Mouse (Mus musculus): ENCODE results near the gene B3gnt3.

DNA sequence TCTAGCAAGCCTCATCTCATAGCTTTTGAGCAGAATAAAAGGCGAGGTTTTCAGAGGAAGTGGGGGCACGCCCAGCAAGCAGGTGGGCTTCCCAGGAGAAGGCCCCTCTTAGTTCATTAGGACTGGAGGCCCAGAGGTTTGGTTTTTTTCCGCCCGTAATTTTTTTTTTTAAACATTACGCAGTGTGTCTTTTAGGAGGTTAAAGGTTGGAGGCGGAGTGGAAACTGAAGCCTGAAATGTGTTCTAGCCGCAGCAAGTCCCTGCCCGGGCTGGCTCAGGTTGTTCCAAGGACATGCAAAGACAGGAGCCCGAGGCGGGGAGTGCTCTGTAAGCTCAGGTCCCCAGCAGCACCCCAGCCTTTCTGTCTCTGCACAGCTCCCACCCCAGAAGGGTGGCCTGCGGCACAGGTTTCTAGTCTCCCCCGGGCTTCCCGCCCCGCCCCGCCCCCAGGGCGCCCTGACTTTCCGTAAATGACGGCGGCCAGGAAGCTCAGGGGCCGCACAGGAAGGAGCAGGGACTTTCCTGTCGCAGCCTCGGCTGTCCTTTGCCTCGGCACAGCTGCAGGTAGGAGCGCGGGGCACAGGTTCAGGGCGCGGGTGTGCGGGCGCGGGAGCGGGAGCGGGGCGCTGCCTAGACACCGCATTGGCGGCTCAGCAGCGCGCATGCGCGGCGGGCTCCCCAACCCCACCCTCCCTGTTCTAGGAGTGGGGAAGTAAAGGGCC, 25.4 kb downstream of the B3gnt3 start, which contains the start of gene Jak3:
- TF ChIP-seq ZC3H11A (IDR thresholded peaks at IDR 0.05; ENCODE audit: borderline replicate concordance, low read depth, low read length), result no peak
- TF ChIP-seq CHD2 (IDR thresholded peaks at IDR 0.05; ENCODE audit: low read depth, low read length), result no peak
- TF ChIP-seq HCFC1 (IDR thresholded peaks at IDR 0.05; ENCODE audit: borderline replicate concordance, insufficient read depth, low read length), result no peak

Data from ES-E14 (cell line).